Mouse (Mus musculus) cerebellum, adult 2 months (tissue): ENCODE measurements around the gene 5730507C01Rik.

Experiments
- CTCF ChIP-seq: fragments of 200-500 bp; IDR thresholded peaks from 2 replicates; pipeline ENCODE4 v1.5.1; 2011; ENCODE audit warnings: low read depth, mild to moderate bottlenecking, control low read depth, low read length, moderate library complexity, borderline replicate concordance; ENCODE audit not compliant: insufficient read depth
- POLR2A ChIP-seq: fragments of 200-500 bp; IDR thresholded peaks from 2 replicates; pipeline ENCODE4 v1.6.1; 2011; ENCODE audit warnings: low read length, control low read depth, borderline replicate concordance; ENCODE audit not compliant: insufficient read depth

DNA sequence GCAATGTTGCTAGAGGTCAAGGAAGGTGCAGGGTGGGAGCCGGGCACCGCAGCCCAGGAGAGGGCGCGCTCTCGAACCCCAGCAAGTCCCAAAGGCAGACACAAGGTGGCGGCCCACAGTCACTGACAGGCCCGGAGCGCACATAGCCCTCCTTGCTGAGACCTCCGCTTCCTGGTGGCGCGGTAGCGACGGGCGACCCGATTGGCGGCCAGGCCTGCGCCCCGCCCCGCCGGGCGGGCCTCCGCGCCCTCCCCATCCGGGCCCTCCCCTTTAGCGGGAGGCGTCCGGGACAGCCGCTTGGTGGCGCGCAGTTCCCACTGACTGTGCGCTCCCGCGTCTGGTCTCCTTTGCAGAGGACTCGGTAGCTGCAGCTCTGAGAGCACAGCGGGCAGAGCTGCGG lies at the start of gene 5730507C01Rik:
- TF ChIP-seq POLR2A (no peak), CTCF (no peak)
